Mouse (Mus musculus) CH12.LX (cell line): ENCODE measurements at regions not wholly inside any gene's neighbourhood (a gene's known extent, or its start where the extent isn't known, plus 50 kb on each side); places are given as distances from the start of the nearest gene placed in this dataset.

ENCODE experiments used
- CTCF ChIP-seq, 2 experiments: IDR thresholded peaks in 1 of 2; conservative IDR thresholded peaks in 1 of 2; 2 replicates each; pipeline ENCODE4 v1.5.1; 2011 to 2012; ENCODE audit warnings: low read depth in 2 of 2, low read length in 2 of 2, improper control_type of control experiment in 1 of 2, inconsistent platforms in 1 of 2, mild to moderate bottlenecking in 1 of 2, moderate library complexity in 1 of 2
- E2F4 ChIP-seq: IDR thresholded peaks from 2 replicates; pipeline ENCODE4 v1.6.1; 2011; ENCODE audit warnings: low read depth, low read length, improper control_type of control experiment; ENCODE audit not compliant: insufficient replicate concordance
- EP300 ChIP-seq: IDR thresholded peaks from 2 replicates; pipeline ENCODE4 v1.6.1; 2011; ENCODE audit warnings: low read length, improper control_type of control experiment
- ETS1 ChIP-seq: conservative IDR thresholded peaks from 2 replicates; pipeline ENCODE4 v1.6.1; 2012; ENCODE audit warnings: low read depth, mild to moderate bottlenecking, inconsistent platforms, low read length, improper control_type of control experiment, moderate library complexity
- GABPA ChIP-seq: IDR thresholded peaks from 2 replicates; pipeline ENCODE4 v1.6.1; 2012; ENCODE audit warnings: low read depth, low read length, improper control_type of control experiment, inconsistent platforms; ENCODE audit not compliant: insufficient replicate concordance
- MAZ ChIP-seq: IDR thresholded peaks from 2 replicates; pipeline ENCODE4 v1.6.1; 2012; ENCODE audit warnings: low read depth, mild to moderate bottlenecking, inconsistent platforms, low read length, improper control_type of control experiment, moderate library complexity
- MEF2A ChIP-seq: IDR thresholded peaks from 2 replicates; pipeline ENCODE4 v1.6.1; 2014; ENCODE audit warnings: low read depth, mild to moderate bottlenecking, inconsistent platforms, low read length, improper control_type of control experiment, borderline replicate concordance
- POLR2A ChIP-seq: IDR thresholded peaks from 2 replicates; pipeline ENCODE4 v1.6.1; 2011; ENCODE audit warnings: low read depth, mild to moderate bottlenecking, improper control_type of control experiment, low read length
- RAD21 ChIP-seq: IDR thresholded peaks from 2 replicates; pipeline ENCODE4 v1.6.1; 2011; ENCODE audit warnings: low read depth, mild to moderate bottlenecking, low read length, improper control_type of control experiment, moderate library complexity
- TBP ChIP-seq: conservative IDR thresholded peaks from 2 replicates; pipeline ENCODE4 v1.6.1; 2011; ENCODE audit warnings: low read depth, low read length, improper control_type of control experiment
- USF2 ChIP-seq: conservative IDR thresholded peaks from 2 replicates; pipeline ENCODE4 v1.6.1; 2011; ENCODE audit warnings: low read depth, low read length, improper control_type of control experiment
- ZC3H11A ChIP-seq: IDR thresholded peaks from 2 replicates; pipeline ENCODE4 v1.6.1; 2012; ENCODE audit warnings: low read depth, mild to moderate bottlenecking, inconsistent platforms, low read length, improper control_type of control experiment

DNA sequence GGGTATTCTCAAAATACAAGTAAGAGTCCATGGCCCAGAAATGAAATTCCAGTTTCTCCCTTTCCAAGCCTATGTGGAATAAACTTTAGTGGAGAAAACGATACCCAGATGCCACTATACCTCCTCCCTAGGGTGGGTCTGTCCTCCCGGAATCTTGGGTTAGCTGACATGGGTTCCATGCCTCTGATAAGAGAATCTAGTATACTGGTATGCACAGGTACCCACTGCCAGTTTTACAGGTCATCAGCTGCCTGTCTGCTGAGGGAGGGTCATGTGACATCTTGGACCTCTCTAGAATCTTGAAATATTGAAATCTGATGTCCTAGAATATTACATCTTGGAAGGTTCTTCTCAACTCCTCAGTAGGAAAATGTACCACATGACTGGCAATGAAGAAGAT lies 172.5 kb downstream of the Cd83 start:
- TF ChIP-seq CTCF (conservative IDR thresholded peaks at IDR 0.05 in 1 of 2, IDR thresholded peaks at IDR 0.05 in 1 of 2; ENCODE audit: low read depth in 2 of 2, low read length in 2 of 2) (no peak), ZC3H11A (no peak), E2F4 (no peak), RAD21 (no peak), GABPA (no peak), TBP (no peak), POLR2A (no peak), ETS1 (no peak), USF2 (no peak), MAZ (no peak), EP300 (no peak), MEF2A (no peak)
